Mouse (Mus musculus) neural tube, embryonic 12.5 days (tissue): ENCODE data around the gene Tspan33. TPM values are rescaled to one million over a fixed set of nuclear protein-coding genes. Genes with fewer than 3 reads are reported as not detected.

Experiments
- ATAC-seq: fragments of 200-750 bp; cut with Nextera tagmentation; 2 replicates; pipeline ENCODE4 v1.8.0; 2017; ENCODE audit warnings: low read depth, mild to moderate bottlenecking, moderate TSS enrichment, moderate library complexity; ENCODE audit not compliant: low FRiP score
- H3K27ac ChIP-seq: fragments of 300-500 bp; sonication (generic); 2 replicates; pipeline ENCODE4 v1.5.1; 2016
- H3K27me3 ChIP-seq: fragments of 300-500 bp; sonication (generic); replicated peaks from 2 replicates; pipeline ENCODE4 v1.6.1; 2016; ENCODE audit warnings: mild to moderate bottlenecking
- H3K36me3 ChIP-seq: fragments of 300-500 bp; sonication (generic); 2 replicates; pipeline ENCODE4 v1.6.1; 2016; ENCODE audit warnings: mild to moderate bottlenecking
- H3K4me1 ChIP-seq: fragments of 300-500 bp; sonication (generic); 2 replicates; pipeline ENCODE4 v1.6.1; 2016
- H3K4me2 ChIP-seq: fragments of 300-500 bp; sonication (generic); replicated peaks from 2 replicates; pipeline ENCODE4 v1.6.1; 2016; ENCODE audit warnings: mild to moderate bottlenecking
- H3K4me3 ChIP-seq: fragments of 300-500 bp; sonication (generic); 2 replicates; pipeline ENCODE4 v1.5.1; 2016
- H3K9ac ChIP-seq: fragments of 300-500 bp; sonication (generic); 2 replicates; pipeline ENCODE4 v1.6.1; 2016; ENCODE audit warnings: mild to moderate bottlenecking
- H3K9me3 ChIP-seq: fragments of 300-500 bp; sonication (generic); 2 replicates; pipeline ENCODE4 v1.6.1; 2016; ENCODE audit warnings: mild to moderate bottlenecking
- WGBS: fragments of 180-500 bp; shearing (Covaris S2); methylation state at CpG from one replicate; pipeline ENCODE4 v1.1.7; 2016; 5-methylcytosine and 5-hydroxymethylcytosine counted together
- polyA plus RNA-seq: library from polyadenylated mRNA; unstranded; fragments of >200 nt; fragmentation: Nextera tagmentation; extraction: Ambion mirVana; gene quantifications from 2 replicates; pipeline ENCODE4 v1.2.1, GENCODE M21; 2016

The Tspan33 gene
- 6.1 and 6.9 TPM in 2 replicates for polyA plus RNA-seq

DNA sequence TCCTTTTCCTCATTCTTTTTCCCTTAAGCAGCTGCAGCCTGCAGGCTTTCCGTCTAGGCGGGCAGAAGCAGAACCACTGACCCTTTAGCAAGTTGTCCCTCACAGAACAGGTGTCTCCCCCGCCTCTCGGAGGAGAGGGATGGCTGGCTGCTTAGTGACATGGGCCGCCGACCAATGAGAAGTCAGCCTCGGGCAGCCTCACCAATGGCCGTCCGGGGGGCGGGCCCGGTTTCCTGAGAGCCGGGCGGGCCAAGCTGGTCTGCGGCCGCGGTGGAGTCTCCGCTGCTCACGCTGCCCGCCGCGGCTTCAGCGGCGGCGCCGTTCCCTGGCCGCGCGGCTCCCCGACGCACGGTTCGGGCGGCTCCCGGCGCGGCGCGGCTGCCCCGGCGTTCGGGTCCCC, at the start of gene Tspan33:
Tspan33 (plus strand) TSS at position 270 of the 400 bp plus-strand sequence.
- WGBS = under 1% methylated on average over 41 of the region's 41 CpGs

DNA sequence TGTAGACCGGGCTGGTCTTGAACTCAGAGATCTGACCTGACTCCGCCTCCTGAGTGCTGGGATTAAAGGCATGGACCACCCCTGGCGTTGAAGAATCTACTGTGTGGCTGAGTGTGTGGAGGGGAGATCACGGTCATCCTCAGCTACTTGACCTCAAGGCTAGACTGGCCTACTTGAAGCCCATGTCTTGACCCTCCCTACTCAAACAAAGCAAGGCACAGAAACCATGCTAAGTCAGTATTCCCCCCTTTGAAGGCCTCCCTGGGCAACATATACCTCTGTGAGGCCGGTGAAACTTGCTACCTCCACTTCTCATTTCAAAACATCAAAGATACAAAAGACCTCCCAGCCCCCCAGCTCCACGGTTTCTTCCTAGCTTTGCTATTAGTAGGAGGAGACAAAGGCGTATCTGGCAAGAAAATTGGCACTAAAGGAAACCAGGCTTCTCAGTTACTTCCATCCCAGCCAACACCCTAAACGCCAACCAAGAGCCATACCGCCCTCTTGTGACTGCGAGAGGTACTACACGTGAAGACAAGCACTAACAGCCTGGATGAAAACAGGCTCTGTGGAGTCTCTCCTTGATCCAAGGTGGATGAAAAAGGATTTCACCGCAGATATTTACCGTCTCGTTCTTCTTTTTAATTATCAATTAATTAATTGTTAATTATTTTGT, 44.4 kb upstream of the Tspan33 start:
- H3K27me3 ChIP-seq = no peaks in the 10 kb centered on the region
- no peak overlapping the region for H3K4me2 ChIP-seq
- H3K4me3 ChIP-seq = no peak overlapping the region
- no peak overlapping the region for H3K27ac ChIP-seq
- no peak overlapping the region for H3K9ac ChIP-seq
- H3K9me3 ChIP-seq = no peaks in the 10 kb centered on the region
- H3K36me3 ChIP-seq = no peaks in the 10 kb centered on the region
- ATAC-seq = peak; percentile 44; the same call in 1 of the 2 replicates
- whole genome bisulfite sequencing = 35% methylated on average over 14 of the region's 14 CpGs
- no peaks in the 10 kb centered on the region for H3K4me1 ChIP-seq

More for the DNA sequence above, at the start of gene Tspan33:
- Histone ChIP-seq H3K9me3 (no peaks in the 10 kb centered on the region), H3K36me3 (no peaks in the 10 kb centered on the region), H3K27ac (no peak within 1 kb of the TSS), H3K4me3 (peak within 1 kb of the TSS; percentile 76), H3K4me2 (peak within 1 kb of the TSS; percentile 99), H3K4me1 (peaks cover 7% of the 10 kb centered on the region; the same call in 1 of the 2 replicates), H3K9ac (peak within 1 kb of the TSS; percentile 66), H3K27me3 (peaks cover 19% of the 10 kb centered on the region)
- peak; percentile 98 for ATAC-seq

DNA sequence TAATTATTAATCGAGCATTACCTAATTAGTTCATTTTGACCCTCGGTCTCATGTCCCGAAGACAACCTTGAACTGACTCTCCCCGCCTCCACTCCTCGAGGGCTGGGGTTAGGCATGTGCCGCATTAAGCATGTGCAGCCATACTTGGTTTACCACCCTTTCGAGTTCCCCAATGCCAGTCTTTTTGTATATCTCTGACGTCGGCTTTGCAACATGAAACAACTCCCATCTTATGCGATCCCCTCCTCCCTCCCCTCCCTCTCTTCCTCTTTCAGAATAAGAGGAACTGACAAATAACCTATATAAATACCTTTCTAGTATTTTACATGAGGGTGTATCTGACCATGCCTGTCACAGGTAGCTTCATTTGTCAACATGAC, 43.9 kb upstream of the Tspan33 start:
- Histone ChIP-seq H3K27me3 (no peaks in the 10 kb centered on the region), H3K36me3 (no peaks in the 10 kb centered on the region), H3K27ac (no peak overlapping the region), H3K9me3 (no peaks in the 10 kb centered on the region), H3K4me2 (no peak overlapping the region), H3K4me1 (no peaks in the 10 kb centered on the region), H3K9ac (no peak overlapping the region), H3K4me3 (no peak overlapping the region)
- 77% methylated on average over 10 of the region's 10 CpGs for WGBS
- 0 out of 2 replicates have a peak, but pooled peaks have one; percentile 25 for ATAC-seq

DNA sequence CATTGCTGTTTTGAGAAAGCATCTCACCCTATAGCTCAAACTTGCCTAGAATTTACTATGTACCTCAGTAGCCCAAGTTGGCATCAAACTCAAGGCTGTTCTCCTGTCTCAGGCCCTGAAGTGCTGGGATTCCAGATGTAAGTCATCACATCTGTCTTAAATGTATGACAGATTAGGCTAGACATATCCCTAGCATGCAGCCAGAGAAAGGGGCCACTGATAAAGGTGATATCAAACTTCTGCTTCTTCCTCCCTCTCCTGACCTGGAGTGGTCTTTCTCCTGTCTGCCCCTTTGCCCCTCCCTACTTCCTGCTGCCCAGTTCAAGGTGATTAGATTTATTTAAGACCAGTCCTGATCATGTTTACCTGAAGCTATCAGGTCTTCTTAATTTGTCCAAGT, 40.8 kb upstream of the Tspan33 start:
- Histone ChIP-seq H3K36me3 (no peaks in the 10 kb centered on the region), H3K27ac (no peak overlapping the region), H3K9ac (no peak overlapping the region), H3K4me3 (no peak overlapping the region), H3K4me1 (no peaks in the 10 kb centered on the region), H3K9me3 (no peaks in the 10 kb centered on the region), H3K27me3 (no peaks in the 10 kb centered on the region), H3K4me2 (no peak overlapping the region)
- ATAC-seq = no peak

DNA sequence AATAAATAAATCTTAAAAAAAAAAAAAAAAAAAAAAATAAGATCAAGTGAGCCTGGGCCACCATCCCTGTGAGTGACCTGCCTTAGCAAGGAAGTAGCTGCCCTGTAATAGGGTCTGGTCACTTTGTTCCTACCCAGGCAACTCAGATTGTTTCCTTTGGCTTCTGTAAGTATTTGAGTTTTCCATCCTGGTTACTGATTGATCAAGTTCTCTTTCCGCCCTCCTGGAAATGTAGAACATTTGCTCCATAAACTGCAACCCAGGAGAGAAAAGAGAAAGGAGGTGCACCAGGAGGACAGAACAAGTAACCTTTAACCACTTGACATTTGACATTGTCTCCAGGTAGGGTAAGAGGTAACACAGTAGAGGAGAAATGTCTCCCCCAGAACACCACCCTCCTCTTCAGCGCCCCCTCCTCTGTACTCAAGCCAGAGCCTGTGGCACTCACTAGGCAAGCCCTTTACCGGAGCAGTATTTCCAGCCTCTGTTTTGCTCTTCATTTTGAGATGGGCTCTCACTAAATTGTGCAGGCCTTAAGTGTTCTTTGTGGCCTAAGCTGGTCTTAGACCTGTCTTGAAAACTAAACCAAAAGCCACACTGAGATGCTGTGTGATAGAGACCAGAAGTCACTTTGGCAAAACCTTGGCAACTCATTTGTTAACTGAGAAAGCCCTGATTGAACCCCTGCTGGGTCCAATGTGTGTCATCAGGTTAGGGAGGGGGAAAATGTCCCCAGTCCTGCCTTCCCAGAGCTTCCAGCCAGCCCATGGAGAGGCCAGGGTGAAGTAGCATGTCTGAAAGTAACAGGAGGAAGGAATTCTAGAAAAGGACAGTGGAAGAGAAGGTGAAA, 35.2 kb upstream of the Tspan33 start:
- no peak overlapping the region for H3K27ac ChIP-seq
- 89% methylated on average over 3 of the region's 3 CpGs for WGBS
- no peak for ATAC-seq
- no peaks in the 10 kb centered on the region for H3K36me3 ChIP-seq
- H3K4me2 ChIP-seq = no peak overlapping the region
- H3K9me3 ChIP-seq = no peaks in the 10 kb centered on the region
- H3K4me3 ChIP-seq = no peak overlapping the region
- no peaks in the 10 kb centered on the region for H3K4me1 ChIP-seq
- no peak overlapping the region for H3K9ac ChIP-seq
- H3K27me3 ChIP-seq = no peaks in the 10 kb centered on the region

DNA sequence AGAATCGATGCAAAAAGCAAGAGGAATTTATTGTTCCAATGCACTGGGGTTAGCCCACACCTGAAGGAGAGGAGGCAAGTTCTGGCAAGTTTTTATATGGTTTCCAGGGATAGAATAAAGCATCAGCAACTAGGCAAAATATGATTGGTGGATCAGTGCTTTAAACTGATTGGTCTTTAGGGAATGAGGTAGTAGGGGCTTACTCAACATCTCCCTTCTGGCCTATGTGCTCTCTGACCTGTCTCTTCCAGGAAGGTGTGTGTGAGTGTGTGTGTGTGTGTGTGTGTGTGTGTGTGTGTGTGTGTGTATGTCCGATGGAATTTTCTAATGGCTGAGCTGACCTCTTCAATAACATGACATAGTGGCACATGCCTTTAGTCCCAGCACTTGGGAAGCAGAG, 34.1 kb upstream of the Tspan33 start:
- Histone ChIP-seq H3K9me3 (no peaks in the 10 kb centered on the region), H3K36me3 (no peaks in the 10 kb centered on the region), H3K4me2 (no peak overlapping the region), H3K9ac (no peak overlapping the region), H3K27me3 (no peaks in the 10 kb centered on the region), H3K4me3 (no peak overlapping the region), H3K4me1 (no peaks in the 10 kb centered on the region), H3K27ac (no peak overlapping the region)
- ATAC-seq = no peak
- 91% methylated on average over 2 of the region's 2 CpGs for WGBS

DNA sequence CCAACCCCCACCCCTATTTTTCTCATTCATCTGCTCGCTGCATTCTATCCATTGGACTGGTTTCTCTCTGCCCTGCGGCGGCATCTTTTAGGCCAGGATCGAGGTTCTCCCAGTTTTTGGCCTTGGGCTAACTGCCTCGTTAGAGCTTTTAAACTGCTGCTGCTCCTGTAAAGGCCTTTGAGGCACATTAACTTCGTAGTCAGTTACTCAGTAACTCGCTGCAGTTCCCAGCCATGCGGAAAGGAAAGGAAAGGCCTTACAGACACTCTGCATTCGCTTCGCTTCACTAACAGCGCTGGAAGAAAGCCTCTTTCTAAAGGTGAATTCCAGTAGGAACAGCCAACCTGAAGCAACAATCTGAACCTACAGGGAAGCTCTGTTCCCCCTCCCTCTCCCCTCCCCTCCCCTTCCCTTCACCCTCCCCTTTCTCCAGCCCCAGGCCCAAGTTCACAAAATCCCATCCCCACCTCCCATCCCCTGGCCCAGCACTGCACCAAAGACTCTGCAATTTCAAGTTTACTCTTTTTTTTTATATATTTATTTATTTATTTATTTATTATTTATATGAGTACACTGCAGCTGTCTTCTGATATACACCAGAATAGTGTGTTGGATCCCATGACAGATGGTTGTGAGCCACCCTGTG, 33.2 kb upstream of the Tspan33 start:
- Histone ChIP-seq H3K4me3 (no peak overlapping the region), H3K27me3 (no peaks in the 10 kb centered on the region), H3K27ac (no peak overlapping the region), H3K9ac (no peak overlapping the region), H3K36me3 (no peaks in the 10 kb centered on the region), H3K4me1 (no peaks in the 10 kb centered on the region), H3K4me2 (no peak overlapping the region), H3K9me3 (no peaks in the 10 kb centered on the region)
- no peak for ATAC-seq
- 39% methylated on average over 11 of the region's 11 CpGs for WGBS

DNA sequence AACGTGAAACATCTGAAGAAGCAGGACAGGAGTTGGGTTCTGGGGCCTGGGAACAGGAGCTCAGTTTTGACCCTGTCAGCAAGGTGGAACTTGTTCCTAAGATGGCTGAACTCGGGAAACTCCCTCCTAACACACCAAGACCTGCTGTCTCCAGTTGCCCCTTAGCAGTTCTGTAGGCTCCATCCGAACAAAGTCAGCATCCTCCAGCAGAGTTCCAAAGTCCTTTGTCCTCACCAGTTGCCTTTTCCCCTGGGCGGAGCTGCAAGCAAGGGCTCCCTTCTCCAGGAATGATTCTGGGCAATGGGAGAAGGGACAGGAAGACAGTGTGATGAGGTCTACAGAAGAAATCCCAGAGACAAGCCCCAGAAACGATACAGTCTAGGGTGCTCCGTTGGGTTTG, 26.8 kb upstream of the Tspan33 start:
- H3K4me2 ChIP-seq = no peak overlapping the region
- H3K4me3 ChIP-seq = no peak overlapping the region
- no peaks in the 10 kb centered on the region for H3K27me3 ChIP-seq
- no peak overlapping the region for H3K27ac ChIP-seq
- H3K9ac ChIP-seq = no peak overlapping the region
- H3K36me3 ChIP-seq = no peaks in the 10 kb centered on the region
- ATAC-seq = no peak
- WGBS = 78% methylated on average over 6 of the region's 6 CpGs
- no peaks in the 10 kb centered on the region for H3K9me3 ChIP-seq
- H3K4me1 ChIP-seq = no peaks in the 10 kb centered on the region

DNA sequence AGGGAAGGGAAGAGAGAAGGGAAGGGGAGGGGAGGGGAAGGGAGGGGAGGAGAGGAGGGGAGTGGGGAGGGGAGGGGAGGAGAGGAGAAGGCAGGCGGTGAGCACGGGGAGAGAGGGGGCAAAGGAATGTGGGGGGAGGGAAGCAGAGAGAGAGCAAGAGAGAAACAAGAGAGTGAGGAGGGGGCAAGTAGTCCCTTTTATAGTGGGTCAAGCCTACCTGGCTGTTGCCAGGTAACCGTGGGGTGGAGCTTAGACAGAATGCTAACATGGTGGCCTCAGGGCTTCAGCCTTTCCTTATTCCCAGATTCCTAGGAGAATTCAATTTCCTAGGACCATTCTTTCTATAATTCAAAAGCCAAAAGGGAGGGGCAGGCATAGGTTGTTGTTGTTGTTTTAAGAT, 22.3 kb upstream of the Tspan33 start:
- H3K9ac ChIP-seq = no peak overlapping the region
- H3K36me3 ChIP-seq = no peaks in the 10 kb centered on the region
- no peaks in the 10 kb centered on the region for H3K27me3 ChIP-seq
- H3K9me3 ChIP-seq = no peaks in the 10 kb centered on the region
- H3K4me2 ChIP-seq = no peak overlapping the region
- H3K27ac ChIP-seq = no peak overlapping the region
- H3K4me3 ChIP-seq = no peak overlapping the region
- WGBS = 12% methylated on average over 3 of the region's 3 CpGs
- ATAC-seq = no peak
- H3K4me1 ChIP-seq = no peaks in the 10 kb centered on the region

DNA sequence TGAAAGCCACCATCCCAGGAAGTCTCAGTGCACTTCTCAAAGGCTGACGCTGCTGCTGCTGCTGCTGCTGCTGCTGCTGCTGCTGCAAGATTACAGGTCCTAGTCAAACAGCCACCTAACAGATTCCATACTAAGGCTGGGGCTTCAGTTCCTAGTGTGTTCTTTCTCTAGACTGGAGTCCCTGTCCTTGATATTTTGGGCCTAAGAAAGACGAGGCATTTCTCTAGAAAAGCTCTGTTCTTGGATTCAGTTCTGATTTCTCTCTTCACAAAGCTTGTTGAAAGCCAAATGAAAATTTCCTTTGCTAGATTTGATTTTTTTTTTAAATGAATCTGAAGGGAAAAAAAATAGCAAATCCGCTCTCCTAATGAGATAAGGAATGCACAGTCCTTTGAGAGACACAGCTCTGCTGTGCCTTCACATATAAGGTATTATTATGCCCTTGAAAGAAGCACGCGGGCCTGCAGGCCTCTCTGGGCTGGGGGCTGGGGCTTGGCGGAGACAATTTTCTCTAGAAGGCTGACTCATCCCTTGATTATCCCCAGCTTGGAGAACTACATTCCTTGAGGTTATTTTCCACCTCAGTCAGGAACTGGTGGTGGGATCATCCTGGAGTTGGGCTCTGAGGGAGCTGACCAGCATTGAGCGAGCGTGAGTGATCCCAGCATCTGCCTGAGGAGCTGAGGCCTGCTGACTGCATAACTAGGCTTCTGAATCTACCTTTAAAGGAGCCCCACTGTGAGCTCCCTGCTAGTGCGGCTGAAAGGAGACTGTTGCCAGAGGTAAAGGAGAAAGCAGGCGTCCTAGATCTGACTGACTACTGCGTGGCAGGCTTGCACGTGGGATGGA, 21.2 kb upstream of the Tspan33 start:
- Histone ChIP-seq H3K36me3 (no peaks in the 10 kb centered on the region), H3K27ac (no peak overlapping the region), H3K9ac (no peak overlapping the region), H3K9me3 (no peaks in the 10 kb centered on the region), H3K4me3 (no peak overlapping the region), H3K4me2 (no peak overlapping the region), H3K4me1 (no peaks in the 10 kb centered on the region), H3K27me3 (no peaks in the 10 kb centered on the region)
- WGBS = 39% methylated on average over 12 of the region's 12 CpGs
- no peak for ATAC-seq

DNA sequence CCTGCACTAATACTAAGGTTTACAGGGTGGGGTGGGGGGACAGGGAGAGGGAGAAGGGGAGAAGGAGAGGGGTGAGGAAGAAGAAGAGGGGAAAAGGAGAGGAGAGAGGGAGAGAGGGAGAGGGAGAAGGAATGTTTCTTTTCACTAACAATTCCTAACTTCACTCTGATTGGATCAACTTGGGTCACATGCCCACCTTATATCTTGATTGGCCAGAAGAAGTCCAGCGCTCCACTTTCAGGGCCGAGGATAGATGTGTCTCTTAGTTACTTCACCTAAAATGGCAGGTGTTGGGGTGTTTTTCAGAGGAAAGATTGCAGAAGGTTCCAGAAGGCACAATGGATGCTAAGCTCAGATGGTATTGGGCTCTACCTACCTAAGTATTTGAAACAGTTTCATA, 20.3 kb upstream of the Tspan33 start:
- H3K27ac ChIP-seq = no peak overlapping the region
- H3K4me2 ChIP-seq = no peak overlapping the region
- 51% methylated on average over 2 of the region's 2 CpGs for WGBS
- H3K36me3 ChIP-seq = no peaks in the 10 kb centered on the region
- H3K9me3 ChIP-seq = no peaks in the 10 kb centered on the region
- H3K9ac ChIP-seq = no peak overlapping the region
- no peak for ATAC-seq
- H3K4me1 ChIP-seq = no peaks in the 10 kb centered on the region
- no peak overlapping the region for H3K4me3 ChIP-seq
- H3K27me3 ChIP-seq = no peaks in the 10 kb centered on the region
